Mouse (Mus musculus) neural tube, embryonic 15.5 days (tissue): ENCODE measurements at regions not wholly inside any gene's neighbourhood (a gene's known extent, or its start where the extent isn't known, plus 50 kb on each side); places are given as distances from the start of the nearest gene placed in this dataset.
A peak's percentile ranks its signal among the peaks of the same experiment; 100 is the strongest.

Experiments used
- ATAC-seq: fragments of 200-750 bp; cut with Nextera tagmentation; 2 replicates; pipeline ENCODE4 v1.8.0; 2017; ENCODE audit warnings: mild to moderate bottlenecking, moderate TSS enrichment, moderate library complexity; ENCODE audit not compliant: low FRiP score
- H3K27ac ChIP-seq: fragments of 300-500 bp; sonication (generic); replicated peaks from 2 replicates; pipeline ENCODE4 v1.5.1; 2015; ENCODE audit warnings: mild to moderate bottlenecking, inconsistent platforms
- H3K27me3 ChIP-seq: fragments of 300-500 bp; sonication (generic); replicated peaks from 2 replicates; pipeline ENCODE4 v1.6.1; 2015; ENCODE audit warnings: inconsistent platforms
- H3K36me3 ChIP-seq: fragments of 300-500 bp; sonication (generic); 2 replicates; pipeline ENCODE4 v1.6.1; 2015; ENCODE audit warnings: inconsistent platforms
- H3K4me1 ChIP-seq: fragments of 300-500 bp; sonication (generic); 2 replicates; pipeline ENCODE4 v1.6.1; 2015; ENCODE audit warnings: inconsistent platforms
- H3K4me2 ChIP-seq: fragments of 300-500 bp; sonication (generic); 2 replicates; pipeline ENCODE4 v1.6.1; 2015; ENCODE audit warnings: inconsistent platforms, mild to moderate bottlenecking, moderate library complexity
- H3K4me3 ChIP-seq: fragments of 300-500 bp; sonication (generic); replicated peaks from 2 replicates; pipeline ENCODE4 v1.5.1; 2015; ENCODE audit warnings: mild to moderate bottlenecking, inconsistent platforms
- H3K9ac ChIP-seq: fragments of 300-500 bp; sonication (generic); replicated peaks from 2 replicates; pipeline ENCODE4 v1.6.1; 2015; ENCODE audit warnings: mild to moderate bottlenecking, inconsistent platforms
- H3K9me3 ChIP-seq: fragments of 300-500 bp; sonication (generic); replicated peaks from 2 replicates; pipeline ENCODE4 v1.6.1; 2016; ENCODE audit warnings: inconsistent platforms
- WGBS: fragments of 180-500 bp; shearing (Covaris S2); methylation state at CpG from one replicate; pipeline ENCODE4 v1.1.7; 2015; ENCODE audit warnings: mixed read lengths; 5-methylcytosine and 5-hydroxymethylcytosine counted together

GRCm38 (mm10) chr17:80825971-80826730, 97.9 kb upstream of the Map4k3 start:
- H3K4me2 ChIP-seq: no peak overlapping the region
- WGBS: 53% methylated on average over 12 of the region's 12 CpGs
- H3K36me3 ChIP-seq: no peaks in the 10 kb centered on the region
- H3K9ac ChIP-seq: no peak overlapping the region
- no peak overlapping the region; the same call in 1 of the 2 replicates for H3K27ac ChIP-seq
- no peaks in the 10 kb centered on the region for H3K9me3 ChIP-seq
- no peaks in the 10 kb centered on the region for H3K27me3 ChIP-seq
- ATAC-seq: 0 out of 2 replicates have a peak, but pooled peaks have one; percentile 31
- peaks cover 20% of the 10 kb centered on the region for H3K4me1 ChIP-seq
- no peak overlapping the region for H3K4me3 ChIP-seq

DNA sequence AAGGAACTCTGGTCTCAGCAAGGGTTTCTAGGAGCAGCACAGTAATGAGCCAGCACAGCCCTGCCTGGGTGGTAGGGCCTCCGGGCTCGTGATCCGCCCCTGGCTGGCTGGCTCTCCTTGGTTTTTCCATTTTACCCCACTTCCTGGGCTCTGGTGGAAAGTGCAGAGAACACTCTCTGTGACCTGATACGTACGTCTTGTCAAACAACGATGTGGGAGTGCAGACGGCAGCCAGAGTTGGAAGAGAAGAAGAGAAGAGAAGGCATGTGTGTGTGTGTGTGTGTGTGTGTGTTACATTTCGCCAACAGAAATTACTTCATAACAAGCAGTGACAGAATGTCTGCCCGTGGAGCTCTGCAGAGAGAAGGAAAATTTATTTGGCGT, 97.2 kb upstream of the Map4k3 start:
- Histone ChIP-seq H3K27ac (no peak overlapping the region), H3K4me3 (no peak overlapping the region), H3K27me3 (no peaks in the 10 kb centered on the region), H3K4me1 (peaks cover 22% of the 10 kb centered on the region), H3K9ac (no peak overlapping the region), H3K9me3 (no peaks in the 10 kb centered on the region), H3K4me2 (peak overlapping the region; percentile 22; the same call in 1 of the 2 replicates), H3K36me3 (no peaks in the 10 kb centered on the region)
- WGBS: 42% methylated on average over 10 of the region's 10 CpGs
- ATAC-seq: peak; percentile 63; the same call in 1 of the 2 replicates

DNA sequence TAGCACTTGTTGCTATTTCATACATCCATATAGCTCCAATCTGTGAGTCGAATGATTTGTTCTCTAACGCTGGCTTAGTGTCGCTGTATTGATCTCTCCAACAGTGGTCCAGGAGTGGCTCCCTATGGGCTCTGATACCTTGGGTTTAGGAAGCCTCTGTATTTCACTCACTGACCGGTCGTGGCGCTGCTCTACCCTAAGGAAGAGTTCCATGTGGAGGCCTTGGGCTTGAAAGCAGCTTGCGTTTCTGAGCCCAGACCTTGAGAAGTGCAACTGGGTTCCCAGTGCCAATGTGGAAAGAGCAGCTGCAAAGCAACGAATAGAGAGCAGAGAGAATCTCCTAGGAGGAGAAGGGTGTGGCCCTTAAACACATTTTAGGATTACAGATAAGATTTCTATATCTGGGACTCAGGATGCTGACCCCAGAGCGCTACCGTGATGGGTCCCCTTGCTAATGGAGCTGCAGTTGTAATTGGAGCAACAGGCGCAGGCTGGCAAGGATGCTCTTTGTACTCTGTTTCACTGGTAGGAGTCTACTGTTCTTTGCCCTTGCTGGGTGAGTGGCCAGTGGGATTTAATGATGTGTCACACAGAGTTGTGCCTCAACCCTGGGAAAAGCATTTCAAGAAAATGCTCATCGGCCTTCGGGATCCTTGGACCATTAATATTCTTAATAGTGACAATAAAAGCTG, 96.7 kb upstream of the Map4k3 start:
- Histone ChIP-seq H3K4me2 (no peak overlapping the region), H3K27ac (0 out of 2 replicates have a peak overlapping the region, but pooled peaks have one; percentile 18)
- no peak; the same call in 1 of the 2 replicates for ATAC-seq

DNA sequence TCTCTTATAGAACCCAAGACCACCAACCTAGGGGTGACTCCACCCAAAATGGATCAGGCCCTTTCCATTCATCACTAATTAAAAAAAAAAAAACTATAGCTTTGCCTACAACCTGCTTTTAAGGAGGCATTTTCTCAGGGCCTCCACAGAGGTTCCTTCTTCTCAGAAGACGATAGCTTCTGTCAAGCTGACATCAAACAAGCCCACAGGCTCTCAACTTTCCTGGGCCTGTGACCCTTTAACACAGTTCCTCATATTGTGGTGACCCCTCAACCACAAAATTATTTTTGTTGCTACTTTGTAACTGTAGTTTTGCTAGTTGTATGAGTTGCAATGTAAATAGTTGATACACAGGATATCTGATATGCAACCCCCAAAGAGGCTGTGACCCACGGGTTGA, 96.0 kb upstream of the Map4k3 start:
- WGBS: 91% methylated on average over 2 of the region's 2 CpGs
- no peak for ATAC-seq
- no peaks in the 10 kb centered on the region for H3K27me3 ChIP-seq
- no peaks in the 10 kb centered on the region for H3K36me3 ChIP-seq
- peaks cover 22% of the 10 kb centered on the region for H3K4me1 ChIP-seq
- H3K4me3 ChIP-seq: no peak overlapping the region
- no peak overlapping the region for H3K4me2 ChIP-seq
- H3K9ac ChIP-seq: no peak overlapping the region
- no peak overlapping the region for H3K27ac ChIP-seq
- no peaks in the 10 kb centered on the region for H3K9me3 ChIP-seq

More for the DNA sequence above, 96.7 kb upstream of the Map4k3 start:
- WGBS: 79% methylated on average over 13 of the region's 13 CpGs
- no peak overlapping the region for H3K9ac ChIP-seq
- no peaks in the 10 kb centered on the region for H3K27me3 ChIP-seq
- H3K36me3 ChIP-seq: no peaks in the 10 kb centered on the region
- H3K4me1 ChIP-seq: peaks cover 22% of the 10 kb centered on the region
- no peaks in the 10 kb centered on the region for H3K9me3 ChIP-seq
- H3K4me3 ChIP-seq: no peak overlapping the region

DNA sequence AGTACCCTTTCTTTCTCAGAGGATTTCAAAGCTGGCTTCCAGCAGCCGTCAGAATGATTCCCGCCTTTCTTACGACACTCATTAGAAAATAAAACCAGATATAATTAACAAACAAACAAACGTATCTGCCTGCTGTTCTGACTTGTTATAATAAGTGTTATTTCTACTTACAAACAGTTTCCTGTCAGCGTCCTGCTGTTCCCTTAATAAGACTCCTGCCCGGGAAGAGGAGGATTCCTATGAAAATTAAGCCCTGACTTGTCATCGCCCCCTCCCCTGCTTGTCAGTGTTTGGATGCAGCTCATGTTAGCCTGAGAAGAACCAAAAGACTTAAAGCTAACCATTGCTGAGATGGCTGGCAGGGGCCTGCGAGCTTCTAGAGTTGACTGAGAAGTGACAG, 92.6 kb upstream of the Map4k3 start:
- Histone ChIP-seq H3K27me3 (no peaks in the 10 kb centered on the region), H3K4me3 (no peak overlapping the region), H3K36me3 (no peaks in the 10 kb centered on the region), H3K4me2 (no peak overlapping the region), H3K9ac (no peak overlapping the region), H3K4me1 (peaks cover 16% of the 10 kb centered on the region), H3K9me3 (no peaks in the 10 kb centered on the region), H3K27ac (no peak overlapping the region)
- WGBS: 42% methylated on average over 8 of the region's 8 CpGs
- no peak for ATAC-seq

DNA sequence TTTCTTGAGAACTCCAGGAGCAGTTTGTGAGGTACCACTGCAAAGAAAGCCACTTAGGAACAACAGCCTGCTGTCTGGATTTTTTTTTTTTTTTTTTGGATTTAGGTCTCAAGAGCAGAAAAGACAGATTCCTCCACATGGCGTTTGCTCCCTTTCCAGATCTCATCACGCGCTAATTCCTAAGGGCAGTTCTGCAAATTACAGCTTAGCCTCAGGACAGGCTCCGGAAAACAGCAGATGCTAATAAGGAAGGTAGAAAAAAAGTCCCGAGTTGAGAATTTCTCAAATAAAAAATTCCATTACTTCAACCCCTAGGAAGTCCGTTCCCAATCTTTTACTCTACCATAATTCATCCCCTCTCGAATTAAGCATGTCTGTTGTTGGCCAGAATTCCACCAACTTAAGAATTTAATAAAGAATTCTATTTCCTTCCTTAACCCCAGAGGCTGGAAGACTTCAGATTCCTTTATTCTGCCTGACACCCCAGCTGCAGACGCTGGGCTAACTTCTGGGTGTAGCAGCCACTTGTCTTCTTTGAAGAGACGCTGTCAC, 90.3 kb upstream of the Map4k3 start:
- H3K36me3 ChIP-seq: no peaks in the 10 kb centered on the region
- no peak overlapping the region for H3K4me2 ChIP-seq
- ATAC-seq: no peak
- H3K27ac ChIP-seq: no peak overlapping the region
- H3K4me1 ChIP-seq: 0 out of 2 replicates have a peak, but pooled peaks cover 4% of the 10 kb centered on the region
- H3K27me3 ChIP-seq: no peaks in the 10 kb centered on the region
- H3K4me3 ChIP-seq: no peak overlapping the region
- H3K9me3 ChIP-seq: no peaks in the 10 kb centered on the region
- WGBS: 66% methylated on average over 9 of the region's 9 CpGs
- H3K9ac ChIP-seq: no peak overlapping the region

GRCm38 (mm10) chr17:80815747-80816146, 87.5 kb upstream of the Map4k3 start:
- Histone ChIP-seq H3K4me3 (no peak overlapping the region), H3K27ac (no peak overlapping the region)
- 79% methylated on average over 4 of the region's 4 CpGs for WGBS

GRCm38 (mm10) chr17:80813194-80813593, 84.9 kb upstream of the Map4k3 start:
- no peaks in the 10 kb centered on the region for H3K27me3 ChIP-seq
- no peak overlapping the region for H3K27ac ChIP-seq
- H3K9me3 ChIP-seq: no peaks in the 10 kb centered on the region
- no peaks in the 10 kb centered on the region for H3K36me3 ChIP-seq
- H3K4me1 ChIP-seq: no peaks in the 10 kb centered on the region
- ATAC-seq: no peak
- H3K9ac ChIP-seq: no peak overlapping the region
- 81% methylated on average over 10 of the region's 10 CpGs for WGBS
- H3K4me3 ChIP-seq: no peak overlapping the region
- no peak overlapping the region for H3K4me2 ChIP-seq

More at GRCm38 (mm10) chr17:80815747-80816146, 87.5 kb upstream of the Map4k3 start:
- no peaks in the 10 kb centered on the region for H3K36me3 ChIP-seq
- H3K27me3 ChIP-seq: no peaks in the 10 kb centered on the region
- no peak for ATAC-seq
- H3K9me3 ChIP-seq: no peaks in the 10 kb centered on the region
- no peak overlapping the region for H3K4me2 ChIP-seq
- H3K4me1 ChIP-seq: no peaks in the 10 kb centered on the region
- H3K9ac ChIP-seq: no peak overlapping the region

DNA sequence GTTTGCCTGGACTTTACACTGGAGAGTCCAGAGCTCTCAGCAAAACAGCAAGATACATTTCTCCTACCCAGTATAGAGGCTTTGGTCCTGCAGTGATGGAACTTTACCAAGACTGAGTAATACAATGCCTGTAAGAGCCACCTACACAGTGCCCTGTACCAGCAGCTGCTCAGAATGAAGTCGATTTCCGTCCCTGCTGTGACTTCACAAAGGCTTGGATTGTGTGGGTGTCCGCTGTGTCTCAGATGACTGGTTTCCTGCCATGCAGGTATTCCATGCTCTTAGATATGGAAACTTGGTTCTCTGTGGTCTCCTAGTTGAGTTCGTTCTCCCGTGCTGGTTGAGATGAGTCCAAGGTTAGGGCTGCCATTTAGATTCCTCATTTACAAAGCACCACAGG, 81.0 kb upstream of the Map4k3 start:
- Histone ChIP-seq H3K36me3 (no peaks in the 10 kb centered on the region), H3K9me3 (no peaks in the 10 kb centered on the region), H3K27me3 (no peaks in the 10 kb centered on the region), H3K4me3 (no peak overlapping the region), H3K9ac (no peak overlapping the region), H3K4me2 (no peak overlapping the region), H3K4me1 (no peaks in the 10 kb centered on the region), H3K27ac (no peak overlapping the region)
- ATAC-seq: no peak
- 87% methylated on average over 5 of the region's 5 CpGs for WGBS

GRCm38 (mm10) chr17:80808069-80808468, 79.8 kb upstream of the Map4k3 start:
- no peak for ATAC-seq
- Histone ChIP-seq H3K4me2 (no peak overlapping the region), H3K27ac (no peak overlapping the region), H3K9me3 (no peaks in the 10 kb centered on the region), H3K27me3 (no peaks in the 10 kb centered on the region), H3K4me1 (0 out of 2 replicates have a peak, but pooled peaks cover 3% of the 10 kb centered on the region), H3K4me3 (no peak overlapping the region), H3K36me3 (no peaks in the 10 kb centered on the region), H3K9ac (no peak overlapping the region)
- 81% methylated on average over 10 of the region's 10 CpGs for WGBS

DNA sequence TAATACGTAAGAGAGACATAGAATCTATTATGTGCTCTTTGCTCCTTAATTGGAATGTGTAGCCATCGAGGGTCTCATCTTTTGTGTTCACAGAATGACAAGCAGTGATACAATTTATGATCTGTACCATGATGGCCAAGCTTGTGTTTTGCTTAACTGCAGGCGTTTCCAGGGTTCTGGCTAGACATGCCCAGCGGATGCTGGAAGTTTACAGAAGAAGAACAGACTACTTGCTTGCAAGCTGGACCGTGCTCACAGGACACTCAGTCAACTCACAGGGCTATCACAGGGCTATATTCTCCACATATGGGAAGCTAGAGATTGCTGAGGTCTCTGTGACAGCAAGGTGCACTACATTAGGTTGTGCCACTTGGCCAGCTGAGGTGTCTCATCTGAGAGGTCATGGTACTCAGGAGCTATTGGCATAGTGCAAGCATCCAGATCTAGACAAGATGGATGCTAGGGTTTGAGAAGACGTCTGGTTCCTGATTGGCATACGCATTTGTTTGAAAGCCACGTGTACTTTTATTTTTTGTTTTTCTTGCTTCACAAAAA, 75.2 kb upstream of the Map4k3 start:
- Histone ChIP-seq H3K4me3 (no peak overlapping the region), H3K27ac (no peak overlapping the region), H3K36me3 (no peaks in the 10 kb centered on the region), H3K9ac (no peak overlapping the region), H3K4me2 (no peak overlapping the region), H3K4me1 (peaks cover 15% of the 10 kb centered on the region), H3K9me3 (no peaks in the 10 kb centered on the region), H3K27me3 (no peaks in the 10 kb centered on the region)
- ATAC-seq: no peak
- 59% methylated on average over 8 of the region's 8 CpGs for WGBS
